Mouse (Mus musculus) hindbrain, postnatal 0 days (tissue): ENCODE data around the gene Eef2k. TPM values are rescaled to one million over a fixed set of nuclear protein-coding genes. Genes with fewer than 3 reads are reported as not detected.
A peak's percentile ranks its signal among the peaks of the same experiment; 100 is the strongest.

ENCODE experiments used
- ATAC-seq: fragments of 200-750 bp; cut with Nextera tagmentation; 2 replicates; pipeline ENCODE4 v1.8.0; 2017; ENCODE audit warnings: mild to moderate bottlenecking, moderate TSS enrichment, moderate library complexity
- DNase-seq: peaks from one replicate; pipeline ENCODE4 v3.0.0-alpha.2; 2015; ENCODE audit warnings: low spot score
- H3K27ac ChIP-seq: fragments of 300-500 bp; sonication (generic); 2 replicates; pipeline ENCODE4 v1.5.1; 2014; ENCODE audit warnings: mild to moderate bottlenecking
- H3K27me3 ChIP-seq: fragments of 300-500 bp; sonication (generic); 2 replicates; pipeline ENCODE4 v1.6.1; 2014; ENCODE audit warnings: low read length, mixed read lengths; ENCODE audit not compliant: insufficient read depth
- H3K36me3 ChIP-seq: fragments of 300-500 bp; sonication (generic); 2 replicates; pipeline ENCODE4 v1.6.1; 2014; ENCODE audit warnings: low read length, mixed read lengths; ENCODE audit not compliant: insufficient read depth
- H3K4me1 ChIP-seq: fragments of 300-500 bp; sonication (generic); 2 replicates; pipeline ENCODE4 v1.6.1; 2014; ENCODE audit warnings: antibody characterized with exemption, low read length, mixed read lengths; ENCODE audit not compliant: insufficient read depth
- H3K4me2 ChIP-seq: fragments of 300-500 bp; sonication (generic); 2 replicates; pipeline ENCODE4 v1.6.1; 2014; ENCODE audit warnings: low read depth, mild to moderate bottlenecking, low read length, moderate library complexity, mixed read lengths
- H3K4me3 ChIP-seq: fragments of 300-500 bp; sonication (generic); 2 replicates; pipeline ENCODE4 v1.5.1; 2014; ENCODE audit warnings: low read length
- H3K9ac ChIP-seq: fragments of 300-500 bp; sonication (generic); replicated peaks from 2 replicates; pipeline ENCODE4 v1.6.1; 2014; ENCODE audit warnings: mild to moderate bottlenecking, low read length, moderate library complexity, mixed read lengths
- H3K9me3 ChIP-seq: fragments of 300-500 bp; sonication (generic); 2 replicates; pipeline ENCODE4 v1.6.1; 2016; ENCODE audit warnings: low read length, mixed read lengths
- CTCF ChIP-seq: IDR thresholded peaks from 2 replicates; pipeline ENCODE4 v1.5.1; 2016; ENCODE audit warnings: antibody characterized with exemption, control low read depth, low read depth
- WGBS: fragments of 180-500 bp; shearing (Covaris S2); extraction: QIAGEN DNeasy Blood & Tissue Kit; methylation state at CpG from one replicate; pipeline ENCODE4 v1.1.7; 2014; 5-methylcytosine and 5-hydroxymethylcytosine counted together
- polyA plus RNA-seq: library from polyadenylated mRNA; unstranded; fragments of >200 nt; fragmentation: Nextera tagmentation; extraction: Ambion mirVana; gene quantifications from 2 replicates; pipeline ENCODE4 v1.2.1, GENCODE M21; 2015
- total RNA-seq: library from RNA; depleted of rRNA; stranded (reverse); fragments of >200 nt; gene quantifications from 2 replicates; pipeline ENCODE4 v1.2.3, GENCODE M21; 2014; rRNA removed

The Eef2k gene
- total RNA-seq, result 30.7 and 44.6 TPM in 2 replicates
- 31.5 and 32.1 TPM in 2 replicates for polyA plus RNA-seq

DNA sequence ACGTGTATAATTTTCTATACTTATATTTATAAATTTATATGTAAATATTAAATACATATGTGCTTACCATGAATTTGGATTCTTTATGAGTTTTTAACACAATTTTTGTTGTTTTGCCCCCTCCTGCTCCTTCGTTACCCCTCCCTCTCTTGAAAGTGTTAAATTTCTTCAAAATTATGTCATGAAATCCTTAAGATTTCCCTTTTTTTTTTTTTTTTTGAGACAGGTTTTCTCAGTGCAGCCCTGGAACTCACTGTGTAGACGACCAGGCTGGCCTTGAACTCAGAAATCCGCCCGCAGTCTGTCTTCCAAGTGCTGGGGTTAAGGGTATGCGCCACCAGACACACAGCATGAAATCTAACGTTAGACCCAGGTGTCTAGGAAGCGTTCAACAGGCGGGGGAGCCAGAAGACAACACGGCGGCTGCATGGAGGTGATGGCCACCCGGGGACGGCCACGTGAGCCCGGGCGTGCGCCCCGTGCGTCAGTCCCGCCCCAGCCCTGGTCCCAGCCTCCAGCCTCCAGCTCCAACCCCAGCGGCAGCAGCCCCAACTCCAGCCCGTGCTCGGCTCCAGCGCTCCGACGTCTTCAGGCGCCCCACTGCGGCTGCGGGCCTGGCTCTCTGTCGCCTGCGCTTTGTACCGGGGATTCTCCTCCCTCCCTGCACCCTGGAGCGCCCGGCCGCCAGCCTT is at the start of gene Eef2k:
TSS of gene Eef2k (plus strand) at position 487 of the 692 bp plus-strand sequence.
- 3% methylated on average over 33 of the region's 35 CpGs for whole genome bisulfite sequencing

GRCm38 (mm10) chr7:120795544-120795943 is 47.1 kb upstream of the Eef2k start:
- WGBS, result 74% methylated on average over 4 of the region's 4 CpGs
- Histone ChIP-seq H3K9ac (no peak overlapping the region), H3K9me3 (no peaks in the 10 kb centered on the region), H3K27ac (no peak overlapping the region), H3K36me3 (no peaks in the 10 kb centered on the region), H3K4me3 (no peak overlapping the region), H3K4me2 (no peak overlapping the region), H3K27me3 (no peaks in the 10 kb centered on the region), H3K4me1 (no peaks in the 10 kb centered on the region)
- no peak for TF ChIP-seq CTCF
- ATAC-seq (no peak), DNase-seq (no peak)

More for the DNA sequence above, at the start of gene Eef2k:
- H3K9me3 ChIP-seq, result no peaks in the 10 kb centered on the region
- H3K4me2 ChIP-seq, result peak within 1 kb of the TSS; percentile 81
- H3K36me3 ChIP-seq, result no peaks in the 10 kb centered on the region
- DNase-seq (peak; percentile 90), ATAC-seq (peak; percentile 92)
- H3K4me1 ChIP-seq, result peaks cover 14% of the 10 kb centered on the region; the same call in 1 of the 2 replicates
- no peaks in the 10 kb centered on the region for H3K27me3 ChIP-seq
- TF ChIP-seq CTCF, result no peak
- H3K27ac ChIP-seq, result peak within 1 kb of the TSS; percentile 98
- peak within 1 kb of the TSS; percentile 82 for H3K4me3 ChIP-seq
- H3K9ac ChIP-seq, result peak within 1 kb of the TSS; percentile 94

DNA sequence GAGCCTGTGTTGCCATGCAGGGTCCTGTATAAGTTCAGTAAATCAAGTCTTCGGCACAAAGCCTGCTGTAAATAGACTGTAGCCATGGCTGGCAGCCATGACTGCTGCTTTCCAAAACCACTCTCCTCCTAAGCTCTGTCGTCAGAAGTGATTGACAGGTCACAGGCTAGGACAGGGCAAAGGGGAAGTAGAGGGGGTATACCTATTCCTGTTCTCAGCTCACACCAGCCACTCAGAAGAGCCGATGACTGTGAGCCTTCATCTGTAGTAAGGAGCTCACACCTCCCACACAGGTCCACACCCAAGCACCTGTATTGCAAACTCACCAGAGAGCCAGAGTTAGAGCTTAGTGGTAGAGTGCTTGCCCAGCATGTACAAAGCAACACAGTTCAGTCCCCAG is 46.3 kb upstream of the Eef2k start:
- H3K4me1 ChIP-seq, result no peaks in the 10 kb centered on the region
- H3K4me2 ChIP-seq, result no peak overlapping the region
- DNase-seq (no peak), ATAC-seq (no peak)
- WGBS, result 75% methylated on average over 3 of the region's 3 CpGs
- no peak overlapping the region for H3K9ac ChIP-seq
- no peak overlapping the region for H3K27ac ChIP-seq
- no peak for TF ChIP-seq CTCF
- no peaks in the 10 kb centered on the region for H3K9me3 ChIP-seq
- H3K4me3 ChIP-seq, result no peak overlapping the region
- H3K27me3 ChIP-seq, result no peaks in the 10 kb centered on the region
- H3K36me3 ChIP-seq, result no peaks in the 10 kb centered on the region

- Histone ChIP-seq H3K4me3 (no peak overlapping the region), H3K4me1 (no peaks in the 10 kb centered on the region), H3K27me3 (no peaks in the 10 kb centered on the region), H3K36me3 (no peaks in the 10 kb centered on the region), H3K27ac (no peak overlapping the region), H3K9me3 (no peaks in the 10 kb centered on the region), H3K4me2 (no peak overlapping the region), H3K9ac (no peak overlapping the region)
- no peak for TF ChIP-seq CTCF
- ATAC-seq (no peak), DNase-seq (no peak)
- WGBS, result 85% methylated on average over 2 of the region's 2 CpGs
Observed at GRCm38 (mm10) chr7:120803268-120803667, 39.4 kb upstream of the Eef2k start.

DNA sequence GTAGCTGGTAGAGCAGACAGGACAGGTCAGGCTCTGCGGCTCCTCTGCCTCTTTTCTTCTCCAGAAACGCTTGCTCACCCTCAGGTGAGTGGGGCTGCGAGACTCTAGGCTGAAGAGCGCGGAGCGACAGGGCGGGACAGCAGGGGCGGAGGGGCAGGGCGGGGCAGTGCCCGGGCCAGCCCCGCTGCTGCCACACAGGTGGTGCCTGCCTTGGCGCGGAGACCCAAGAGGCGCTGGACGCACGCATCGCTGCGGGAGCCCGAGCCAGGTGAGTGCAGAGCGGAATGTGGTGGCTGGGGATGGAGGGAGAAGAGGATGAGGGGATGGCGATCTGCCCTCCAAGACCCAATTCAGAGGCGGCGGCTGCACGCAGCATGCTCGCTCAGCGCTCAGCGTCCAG is 32.9 kb upstream of the Eef2k start:
- H3K27ac ChIP-seq, result no peak overlapping the region
- H3K27me3 ChIP-seq, result no peaks in the 10 kb centered on the region
- H3K36me3 ChIP-seq, result no peaks in the 10 kb centered on the region
- H3K9me3 ChIP-seq, result no peaks in the 10 kb centered on the region
- DNase-seq, result no peak
- 6% methylated on average over 27 of the region's 27 CpGs for WGBS
- no peak for TF ChIP-seq CTCF
- peak overlapping the region; percentile 64 for H3K4me2 ChIP-seq
- peak overlapping the region; percentile 38; the same call in 1 of the 2 replicates for H3K9ac ChIP-seq
- no peaks in the 10 kb centered on the region for H3K4me1 ChIP-seq
- ATAC-seq, result peak; percentile 29; the same call in 1 of the 2 replicates
- peak overlapping the region; percentile 36 for H3K4me3 ChIP-seq

DNA sequence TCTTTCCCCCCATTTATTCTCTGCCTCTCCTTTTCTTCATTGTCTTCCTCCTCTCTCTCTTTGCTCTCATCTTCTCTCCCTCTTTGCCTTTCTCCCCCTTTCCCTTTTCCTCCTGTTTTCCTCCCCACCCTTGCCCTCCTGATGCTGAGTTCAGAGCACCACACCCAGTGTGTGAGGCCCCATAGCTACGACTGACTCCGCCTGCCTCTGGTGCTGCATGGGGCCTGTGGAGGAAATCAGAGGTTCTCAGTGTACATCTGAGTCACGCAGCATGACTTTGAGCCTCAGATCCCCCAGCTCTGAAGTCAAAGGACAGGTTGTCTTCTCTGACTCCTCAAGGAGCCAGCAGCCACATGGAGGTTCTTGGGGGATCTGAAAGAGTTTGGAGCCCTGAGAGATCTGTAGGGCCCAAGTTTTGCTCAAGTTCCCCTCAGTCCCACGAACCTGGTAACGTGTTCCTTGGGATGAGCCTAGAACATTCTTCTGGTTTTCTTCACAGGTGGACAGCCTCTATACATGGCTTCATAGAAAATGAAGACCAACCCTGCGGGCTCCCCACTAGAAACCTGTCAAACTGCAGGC is 30.7 kb upstream of the Eef2k start, which contains the start of gene Gm5737:
TSS of gene Gm5737 (plus strand) at position 532 of the 582 bp plus-strand sequence.
- TF ChIP-seq CTCF, result no peak
- no peaks in the 10 kb centered on the region for H3K36me3 ChIP-seq
- no peaks in the 10 kb centered on the region for H3K4me1 ChIP-seq
- H3K9ac ChIP-seq, result no peak within 1 kb of the TSS
- H3K4me3 ChIP-seq, result no peak within 1 kb of the TSS
- DNase-seq (no peak), ATAC-seq (no peak)
- H3K27me3 ChIP-seq, result no peaks in the 10 kb centered on the region
- H3K27ac ChIP-seq, result no peak within 1 kb of the TSS
- H3K9me3 ChIP-seq, result no peaks in the 10 kb centered on the region
- WGBS, result 87% methylated on average over 6 of the region's 6 CpGs
- H3K4me2 ChIP-seq, result no peak within 1 kb of the TSS

DNA sequence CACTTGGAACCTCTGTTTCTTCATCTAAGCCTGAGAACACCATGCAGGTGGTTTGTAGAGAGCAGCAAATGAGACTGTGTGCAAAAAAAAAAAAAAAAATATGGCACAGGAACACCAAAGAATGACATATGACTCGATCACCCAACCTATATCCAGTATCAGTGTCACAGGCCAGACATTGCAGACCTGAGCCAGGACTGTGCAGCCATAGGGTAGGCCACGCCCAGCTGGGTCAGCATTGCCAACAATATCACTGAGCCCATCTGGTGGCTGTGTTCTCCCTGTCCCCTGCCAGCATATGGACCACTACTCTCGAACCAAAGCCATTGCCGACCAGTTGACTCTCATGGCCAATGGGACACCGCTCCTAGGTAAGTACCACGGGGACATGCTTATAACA is 25.1 kb upstream of the Eef2k start:
- ATAC-seq (no peak; the same call in 1 of the 2 replicates), DNase-seq (no peak)
- no peaks in the 10 kb centered on the region for H3K36me3 ChIP-seq
- no peak overlapping the region for H3K4me2 ChIP-seq
- H3K9me3 ChIP-seq, result no peaks in the 10 kb centered on the region
- H3K4me1 ChIP-seq, result no peaks in the 10 kb centered on the region
- TF ChIP-seq CTCF, result no peak
- H3K9ac ChIP-seq, result no peak overlapping the region
- H3K27ac ChIP-seq, result no peak overlapping the region
- 80% methylated on average over 6 of the region's 6 CpGs for WGBS
- H3K27me3 ChIP-seq, result no peaks in the 10 kb centered on the region
- no peak overlapping the region for H3K4me3 ChIP-seq
